Mouse (Mus musculus): ENCODE results near the gene Rbm12.

Rbm12 gene

GRCm38 (mm10) chr2:156079674-156080073 is 32.1 kb downstream of the Rbm12 start:
- DNase-seq (ENCODE audit: low spot score in 2 of 2) = no peak

GRCm38 (mm10) chr2:156079183-156079560 is 32.6 kb downstream of the Rbm12 start:
- no peak for DNase-seq (ENCODE audit: low spot score in 2 of 2)

GRCm38 (mm10) chr2:156078421-156079182 is 33.2 kb downstream of the Rbm12 start:
- no peak for DNase-seq (ENCODE audit: low spot score in 2 of 2)

- DNase-seq (ENCODE audit: low spot score in 2 of 2) = no peak
Measured at GRCm38 (mm10) chr2:156077461-156077860, 34.3 kb downstream of the Rbm12 start.

GRCm38 (mm10) chr2:156073725-156074124 is 38.1 kb downstream of the Rbm12 start:
- no peak for DNase-seq (ENCODE audit: low spot score in 2 of 2)

GRCm38 (mm10) chr2:156071236-156071635 is 40.5 kb downstream of the Rbm12 start:
- no peak for DNase-seq (ENCODE audit: low spot score in 2 of 2)

GRCm38 (mm10) chr2:156067916-156068315 is 43.9 kb downstream of the Rbm12 start:
- DNase-seq (ENCODE audit: low spot score in 2 of 2) = peak in 1 of 2 experiments; percentile 59

- DNase-seq (ENCODE audit: low spot score in 2 of 2) = no peak
Measured at GRCm38 (mm10) chr2:156066126-156066525, 45.7 kb downstream of the Rbm12 start.

- DNase-seq (ENCODE audit: low spot score in 2 of 2) = peak; percentile 43 to 74
Measured at GRCm38 (mm10) chr2:156065099-156066041, 46.4 kb downstream of the Rbm12 start, which contains the start of gene Spag4. Gene Spag4, plus strand, starts transcription at chr2:156065175.

- DNase-seq (ENCODE audit: low spot score in 2 of 2) = no peak
Measured at GRCm38 (mm10) chr2:156052816-156053215, 59.0 kb downstream of the Rbm12 start, which contains the start of gene Fer1l4. Gene Fer1l4, minus strand, starts transcription at chr2:156052947.

GRCm38 (mm10) chr2:156047929-156048328 is 63.8 kb downstream of the Rbm12 start:
- DNase-seq (ENCODE audit: low spot score in 2 of 2) = no peak

GRCm38 (mm10) chr2:156042903-156043302 is 68.9 kb downstream of the Rbm12 start:
- no peak for DNase-seq (ENCODE audit: low spot score in 2 of 2)
